Mouse (Mus musculus): Measurements from ENCODE around the gene Slc12a4.

DNA sequence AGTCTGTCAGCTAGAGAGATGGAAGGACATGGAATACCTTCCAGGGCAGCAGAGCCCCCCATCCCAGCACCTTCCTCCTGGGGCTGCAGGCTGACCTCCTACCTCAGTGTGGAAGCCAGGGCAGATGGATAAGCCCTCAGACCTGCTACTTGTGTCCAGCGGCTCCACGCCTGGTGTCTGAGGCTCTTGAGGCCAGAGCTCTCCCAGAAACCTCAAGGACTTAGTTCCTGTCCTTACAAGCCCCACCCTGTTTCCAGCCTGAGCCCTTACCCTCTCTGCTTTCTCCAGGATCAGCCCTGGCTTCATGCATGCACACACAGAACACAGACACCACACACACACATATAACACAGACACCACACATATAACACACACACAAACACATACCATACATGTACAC, 25.6 kb upstream of the Slc12a4 start:
- TF ChIP-seq CTCF (IDR thresholded peaks at IDR 0.05; ENCODE audit: insufficient read depth, low read length) (no peak), POLR2A (IDR thresholded peaks at IDR 0.05; ENCODE audit: borderline replicate concordance, extremely low read depth, low read depth, low read length) (peak; percentile 18; the same call in 1 of the 2 replicates)
